Mouse (Mus musculus): ENCODE measurements around the gene Aass.

DNA sequence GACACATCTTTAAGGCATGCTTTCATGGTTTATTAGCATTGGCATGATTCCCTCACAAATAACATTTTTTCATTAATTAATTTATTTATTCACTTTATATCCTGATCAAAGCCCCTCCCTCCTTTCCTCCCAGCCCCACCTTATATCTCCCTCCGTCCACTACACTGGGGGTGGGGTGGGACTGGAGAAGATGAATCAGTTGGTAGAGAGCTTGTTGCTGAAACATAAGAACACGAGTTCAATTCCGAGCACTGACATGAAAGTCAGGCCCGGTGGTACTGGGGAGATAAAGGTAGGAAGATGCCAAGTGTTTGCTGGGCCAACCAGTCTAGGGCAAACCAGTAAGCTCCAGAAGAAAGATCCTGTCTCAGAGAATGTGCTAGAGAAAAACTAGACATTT, 84.0 kb downstream of the Aass start:
- TF ChIP-seq CTCF (IDR thresholded peaks at IDR 0.05; ENCODE audit: low read depth, low read length) (no peak), POLR2A (IDR thresholded peaks at IDR 0.05; ENCODE audit: insufficient read depth, low read length) (no peak)

Measured in ES-Bruce4 (cell line).